Mouse (Mus musculus) spleen, adult 18-20 months (tissue): Measurements from ENCODE around the gene Fpr-rs4.
"Not testable (repeated sequence)": the region's sequence is repeated elsewhere in the genome, so short reads cannot be mapped to it uniquely, and the experiment has no call there.

Source experiments
- DNase-seq, 2 experiments: peaks; one replicate each; pipeline ENCODE4 v3.0.0; 2022; ENCODE audit warnings: mixed read lengths in 2 of 2

Gene Fpr-rs4

DNA sequence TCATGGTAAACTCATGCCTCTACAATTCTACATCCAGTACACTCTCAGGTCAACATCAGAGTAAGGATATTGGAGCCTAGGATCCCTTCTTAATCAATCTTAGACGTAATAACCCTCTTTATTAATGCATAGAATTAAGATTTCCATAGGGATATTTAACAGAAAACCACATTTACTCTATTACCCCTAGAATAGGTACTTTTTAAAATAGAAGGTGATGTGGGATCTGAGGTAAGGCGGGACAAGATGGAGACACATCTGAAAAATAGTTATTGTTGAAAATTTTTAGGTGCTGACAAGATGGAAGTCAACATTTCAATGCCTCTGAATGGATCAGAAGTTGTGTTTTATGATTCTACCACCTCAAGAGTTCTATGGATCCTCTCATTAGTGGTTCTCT lies at the start of gene Fpr-rs4:
Fpr-rs4 (plus strand) TSS at position 301 of the 400 bp plus-strand sequence.
- no peak for DNase-seq

DNA sequence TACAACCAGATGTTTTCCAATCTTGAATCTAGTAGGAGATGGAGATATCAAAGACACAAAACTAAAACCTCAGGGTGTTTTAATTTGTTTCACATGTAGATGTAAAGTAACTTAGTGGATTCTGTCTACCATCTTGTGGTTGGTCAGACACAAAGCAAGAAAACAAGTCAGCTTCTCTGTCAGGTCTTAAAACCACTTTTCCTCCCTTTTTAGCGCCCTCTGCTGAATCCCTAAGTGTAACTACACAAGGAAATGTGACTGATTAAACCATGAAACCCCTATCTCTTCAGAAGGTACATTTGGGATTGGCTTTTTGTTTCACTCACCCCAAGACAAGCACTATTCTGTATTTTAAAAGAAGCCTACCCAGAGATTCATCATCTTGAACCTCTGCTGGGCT lies 48.1 kb upstream of the Fpr-rs4 start:
- no peak for DNase-seq

DNA sequence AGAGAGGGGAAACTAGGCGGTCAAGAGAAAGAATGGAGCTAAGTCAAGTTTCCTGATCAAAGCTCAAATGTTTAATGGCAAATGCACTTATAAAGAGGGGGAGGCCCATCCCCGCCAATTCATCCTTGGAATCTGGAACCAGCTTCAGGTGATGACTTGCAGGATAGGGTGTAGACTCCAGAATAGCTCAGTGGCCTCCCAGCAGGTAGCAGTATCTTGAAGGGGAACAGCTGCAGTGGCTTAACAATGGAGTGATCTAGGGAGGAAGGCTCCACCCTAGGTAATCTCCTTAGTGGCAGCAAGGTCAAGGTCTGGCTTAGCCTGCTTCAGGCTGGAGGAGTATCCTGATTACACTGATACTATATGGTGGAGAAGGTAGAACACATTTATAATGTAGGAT lies 40.3 kb upstream of the Fpr-rs4 start:
- DNase-seq: not testable (repeated sequence)

DNA sequence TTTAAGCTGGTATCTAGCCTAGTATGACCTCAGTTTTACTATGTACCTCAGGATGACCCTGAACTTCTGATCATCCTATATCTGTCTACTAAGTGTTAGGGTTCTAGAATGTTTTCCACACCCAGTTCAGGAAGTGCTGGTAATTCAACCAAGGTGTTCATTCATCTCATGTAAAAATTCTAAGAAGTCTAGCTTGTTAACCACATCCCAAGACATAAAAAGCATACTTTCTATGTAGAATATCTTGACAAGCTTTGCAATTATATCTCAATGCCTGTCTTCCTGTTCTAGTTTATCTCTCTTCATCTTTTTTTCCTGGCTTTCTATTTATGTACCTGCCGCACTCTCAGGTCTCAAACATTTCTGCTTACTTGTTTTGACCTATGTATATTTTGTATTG lies 16.8 kb upstream of the Fpr-rs4 start:
- DNase-seq: no peak

DNA sequence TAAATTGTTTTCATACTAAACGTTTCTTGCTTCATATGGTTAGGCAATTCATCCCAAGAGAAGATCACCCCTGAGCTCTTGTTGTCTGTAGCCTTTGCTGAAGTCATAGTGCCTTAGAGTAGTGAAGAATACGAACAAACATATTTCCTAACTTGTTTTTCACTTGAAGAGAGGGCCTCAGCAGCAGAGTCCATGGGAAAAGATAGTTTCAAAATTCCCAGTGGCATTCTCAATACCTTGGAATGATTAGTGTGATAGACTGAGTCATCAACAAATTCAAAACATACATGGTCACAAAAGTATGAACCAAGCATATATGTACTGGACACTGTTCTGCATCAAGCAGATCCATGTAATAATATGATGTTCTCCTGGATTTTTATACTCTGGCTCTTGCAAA lies 27.6 kb downstream of the Fpr-rs4 start, which contains the start of gene Vmn2r124:
Vmn2r124 (plus strand) TSS at position 301 of the 400 bp plus-strand sequence.
- no peak for DNase-seq
